Mouse (Mus musculus) gastrocnemius, postnatal 10 days (tissue): Measurements from ENCODE around the gene Gm20388. TPM values are rescaled to one million over a fixed set of nuclear protein-coding genes. Genes with fewer than 3 reads are reported as not detected.

Experiments
- DNase-seq: peaks from one replicate; pipeline ENCODE4 v3.0.0; 2021; ENCODE audit warnings: mixed read lengths
- total RNA-seq, 2 experiments: library from RNA; stranded (reverse); gene quantifications; 2 replicates each; pipeline ENCODE4 v1.2.3; 2021

Gene Gm20388
- total RNA-seq, 2 experiments from 2014 or later = 2.9 to 6.0 TPM

GRCm38 (mm10) chr8:122357641-122358040, 2447.0 kb downstream of the Gm20388 start:
- no peak for DNase-seq

- no peak for DNase-seq
These were observed 2448.6 kb downstream of the Gm20388 start for GRCm38 (mm10) chr8:122359111-122359775.

- no peak for DNase-seq
These were observed 2450.2 kb downstream of the Gm20388 start, which contains the start of gene Trhr2 for GRCm38 (mm10) chr8:122360696-122361416. Gene Trhr2 (minus strand): TSS chr8:122360746.

- DNase-seq = no peak
These were observed 2451.6 kb downstream of the Gm20388 start for GRCm38 (mm10) chr8:122362271-122362670.

GRCm38 (mm10) chr8:122362967-122363366, 2452.3 kb downstream of the Gm20388 start:
- DNase-seq = no peak

- no peak for DNase-seq
These were observed 2457.9 kb downstream of the Gm20388 start for GRCm38 (mm10) chr8:122368494-122368893.

GRCm38 (mm10) chr8:122369665-122370064, 2459.0 kb downstream of the Gm20388 start:
- peak; percentile 79 for DNase-seq

GRCm38 (mm10) chr8:122371706-122372105, 2461.1 kb downstream of the Gm20388 start:
- no peak for DNase-seq

- no peak for DNase-seq
These were observed 2464.7 kb downstream of the Gm20388 start for GRCm38 (mm10) chr8:122375320-122375719.

GRCm38 (mm10) chr8:122375751-122376364, 2465.2 kb downstream of the Gm20388 start:
- no peak for DNase-seq

GRCm38 (mm10) chr8:122376365-122377231, 2466.0 kb downstream of the Gm20388 start, which contains the start of gene Zc3h18:
Gene Zc3h18 (plus strand): TSS chr8:122376609.
- peak; percentile 100 for DNase-seq

- DNase-seq = no peak
These were observed 2472.4 kb downstream of the Gm20388 start for GRCm38 (mm10) chr8:122383039-122383438.

- DNase-seq = no peak
These were observed 2478.7 kb downstream of the Gm20388 start for GRCm38 (mm10) chr8:122389357-122389756.

- no peak for DNase-seq
These were observed 2480.1 kb downstream of the Gm20388 start for GRCm38 (mm10) chr8:122390758-122391157.

GRCm38 (mm10) chr8:122393717-122394116, 2483.1 kb downstream of the Gm20388 start:
- DNase-seq = no peak

- no peak for DNase-seq
These were observed 2484.7 kb downstream of the Gm20388 start for GRCm38 (mm10) chr8:122395291-122395690.

- no peak for DNase-seq
These were observed 2487.5 kb downstream of the Gm20388 start for GRCm38 (mm10) chr8:122398186-122398585.

GRCm38 (mm10) chr8:122405146-122405805, 2494.6 kb downstream of the Gm20388 start:
- DNase-seq = no peak

- DNase-seq = no peak
These were observed 2497.0 kb downstream of the Gm20388 start for GRCm38 (mm10) chr8:122407678-122408077.

GRCm38 (mm10) chr8:122414311-122414710, 2503.7 kb downstream of the Gm20388 start:
- DNase-seq = no peak

GRCm38 (mm10) chr8:122415554-122415953, 2504.9 kb downstream of the Gm20388 start:
- no peak for DNase-seq
